Mouse (Mus musculus) midbrain, embryonic 16.5 days (tissue): ENCODE data around the gene Tex48. TPM values are rescaled to one million over a fixed set of nuclear protein-coding genes. Genes with fewer than 3 reads are reported as not detected.

ENCODE experiments used
- ATAC-seq: fragments of 200-750 bp; cut with Nextera tagmentation; 2 replicates; pipeline ENCODE4 v1.8.0; 2017; ENCODE audit warnings: moderate TSS enrichment
- H3K27ac ChIP-seq: fragments of 300-500 bp; sonication (generic); 2 replicates; pipeline ENCODE4 v1.5.1; 2014; ENCODE audit warnings: mild to moderate bottlenecking, low read length, mixed read lengths
- H3K27me3 ChIP-seq: fragments of 300-500 bp; sonication (generic); 2 replicates; pipeline ENCODE4 v1.6.1; 2014; ENCODE audit warnings: low read depth, low read length, mixed read lengths; ENCODE audit not compliant: control insufficient read depth, insufficient read depth
- H3K36me3 ChIP-seq: fragments of 300-500 bp; sonication (generic); 2 replicates; pipeline ENCODE4 v1.6.1; 2014; ENCODE audit warnings: mild to moderate bottlenecking, low read length, moderate library complexity, mixed read lengths; ENCODE audit not compliant: control insufficient read depth, insufficient read depth
- H3K4me1 ChIP-seq: fragments of 300-500 bp; sonication (generic); 2 replicates; pipeline ENCODE4 v1.6.1; 2014; ENCODE audit warnings: mild to moderate bottlenecking, low read length, mixed read lengths; ENCODE audit not compliant: control insufficient read depth, insufficient read depth
- H3K4me2 ChIP-seq: fragments of 300-500 bp; sonication (generic); 2 replicates; pipeline ENCODE4 v1.6.1; 2014; ENCODE audit warnings: mild to moderate bottlenecking, low read length, mixed read lengths
- H3K4me3 ChIP-seq: fragments of 300-500 bp; sonication (generic); 2 replicates; pipeline ENCODE4 v1.5.1; 2014; ENCODE audit warnings: low read depth, mild to moderate bottlenecking, low read length, moderate library complexity, mixed read lengths
- H3K9ac ChIP-seq: fragments of 300-500 bp; sonication (generic); 2 replicates; pipeline ENCODE4 v1.6.1; 2014; ENCODE audit warnings: low read depth, low read length, mixed read lengths
- H3K9me3 ChIP-seq: fragments of 300-500 bp; sonication (generic); replicated peaks from 2 replicates; pipeline ENCODE4 v1.6.1; 2014; ENCODE audit warnings: mild to moderate bottlenecking, low read length, mixed read lengths; ENCODE audit not compliant: control insufficient read depth, poor library complexity, severe bottlenecking
- WGBS: fragments of 180-500 bp; shearing (Covaris S2); extraction: QIAGEN DNeasy Blood & Tissue Kit; methylation state at CpG from one replicate; pipeline ENCODE4 v1.1.7; 2014; 5-methylcytosine and 5-hydroxymethylcytosine counted together
- polyA plus RNA-seq: library from polyadenylated mRNA; unstranded; fragments of >200 nt; fragmentation: Nextera tagmentation; extraction: Ambion mirVana; gene quantifications from 2 replicates; pipeline ENCODE4 v1.2.1, GENCODE M21; 2015

The Tex48 gene
- polyA plus RNA-seq, 1 experiment from 2014 or later: not detected

DNA sequence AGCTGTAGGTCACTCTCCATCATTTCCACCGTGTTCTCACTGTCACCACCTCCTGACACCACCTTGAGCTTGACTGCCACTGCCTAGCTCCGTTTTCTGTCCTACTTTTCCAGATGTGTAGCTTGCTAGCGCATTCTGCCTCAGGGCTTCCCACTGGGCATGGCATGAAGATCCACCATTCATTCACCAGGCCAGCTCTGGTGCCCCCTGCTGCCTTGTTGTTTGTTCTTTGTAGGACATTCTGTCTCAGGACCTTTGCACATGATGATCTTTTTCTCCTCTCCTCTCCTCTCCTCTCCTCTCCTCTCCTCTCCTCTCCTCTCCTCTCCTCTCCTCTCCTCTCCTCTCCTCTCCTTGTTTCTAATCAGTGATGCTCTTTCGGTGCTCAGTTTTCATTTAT is 59.5 kb downstream of the Tex48 start:
- no peaks in the 10 kb centered on the region for H3K27me3 ChIP-seq
- WGBS: 84% methylated on average over 4 of the region's 4 CpGs
- ATAC-seq: no peak
- H3K9me3 ChIP-seq: no peaks in the 10 kb centered on the region
- H3K36me3 ChIP-seq: no peaks in the 10 kb centered on the region
- H3K4me1 ChIP-seq: peaks cover 6% of the 10 kb centered on the region; the same call in 1 of the 2 replicates
- H3K27ac ChIP-seq: no peak overlapping the region
- no peak overlapping the region for H3K4me2 ChIP-seq
- no peak overlapping the region for H3K9ac ChIP-seq
- H3K4me3 ChIP-seq: no peak overlapping the region

DNA sequence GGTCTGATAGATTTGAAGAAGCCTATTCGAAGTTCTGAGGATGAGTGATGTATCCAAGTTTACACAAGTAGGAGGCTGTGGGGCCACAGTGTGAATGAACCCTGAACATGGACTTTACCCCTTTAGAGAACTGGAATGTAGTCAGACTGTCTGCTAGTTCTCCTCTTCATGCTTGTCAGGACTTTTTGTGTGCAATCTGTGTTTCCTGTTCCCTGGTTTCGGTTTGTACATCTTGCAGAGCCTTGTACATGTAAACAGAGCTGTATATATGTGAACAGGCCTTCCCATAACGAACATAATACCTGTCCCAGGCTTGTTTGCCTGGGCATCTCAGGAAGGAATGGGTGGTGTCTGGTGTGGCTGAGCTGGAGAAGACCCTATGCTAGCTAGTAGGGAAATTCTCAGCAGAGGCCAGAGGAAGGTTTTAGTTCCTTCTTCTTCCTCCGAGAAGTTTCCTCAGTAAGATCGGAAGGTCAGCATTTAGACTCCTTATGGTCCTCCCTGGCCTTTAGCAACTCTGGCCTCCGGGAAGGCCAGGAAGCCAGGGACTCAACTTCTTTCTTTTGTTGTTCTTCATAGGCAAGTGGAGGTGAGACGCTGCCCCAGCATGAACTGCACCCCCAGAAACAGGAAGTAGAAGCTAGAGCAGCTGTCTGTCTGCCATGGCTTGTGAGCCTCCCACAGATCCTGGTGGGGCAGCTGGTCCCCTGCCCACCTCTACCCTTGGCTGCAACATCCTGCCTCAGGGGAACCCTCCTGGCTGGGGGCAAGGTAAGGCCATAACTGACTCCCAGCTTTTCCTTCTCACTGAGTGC is 60.2 kb downstream of the Tex48 start:
- H3K27me3 ChIP-seq: no peaks in the 10 kb centered on the region
- H3K4me2 ChIP-seq: no peak overlapping the region
- H3K27ac ChIP-seq: no peak overlapping the region
- WGBS: 84% methylated on average over 7 of the region's 7 CpGs
- no peak overlapping the region for H3K9ac ChIP-seq
- H3K4me1 ChIP-seq: peaks cover 7% of the 10 kb centered on the region; the same call in 1 of the 2 replicates
- no peak for ATAC-seq
- no peak overlapping the region for H3K4me3 ChIP-seq
- no peaks in the 10 kb centered on the region for H3K36me3 ChIP-seq
- H3K9me3 ChIP-seq: no peaks in the 10 kb centered on the region

DNA sequence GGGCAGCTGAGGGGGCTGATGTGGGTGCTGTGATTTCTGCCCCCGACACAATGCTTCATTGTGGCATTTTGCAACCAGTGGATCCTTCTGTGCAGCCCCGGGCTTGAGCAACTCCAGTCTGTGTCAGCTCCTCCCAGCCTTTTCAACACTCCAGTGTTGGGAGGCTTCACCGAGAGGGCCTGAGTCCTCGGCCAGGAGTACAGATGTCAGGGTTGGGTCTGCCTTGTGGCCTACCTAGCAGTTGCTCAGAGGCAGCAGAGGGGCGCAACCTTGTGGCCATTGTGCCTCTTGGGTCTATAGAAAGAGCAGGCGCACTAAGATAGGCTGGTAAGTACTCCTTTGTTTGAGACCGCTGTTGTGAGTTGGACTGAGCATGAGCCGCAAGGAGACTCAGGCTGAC is 62.1 kb downstream of the Tex48 start:
- Histone ChIP-seq H3K9me3 (no peaks in the 10 kb centered on the region), H3K27ac (no peak overlapping the region), H3K4me3 (no peak overlapping the region), H3K4me1 (peaks cover 7% of the 10 kb centered on the region; the same call in 1 of the 2 replicates), H3K4me2 (no peak overlapping the region), H3K9ac (no peak overlapping the region), H3K36me3 (no peaks in the 10 kb centered on the region), H3K27me3 (no peaks in the 10 kb centered on the region)
- no peak for ATAC-seq
- WGBS: 50% methylated on average over 8 of the region's 8 CpGs

DNA sequence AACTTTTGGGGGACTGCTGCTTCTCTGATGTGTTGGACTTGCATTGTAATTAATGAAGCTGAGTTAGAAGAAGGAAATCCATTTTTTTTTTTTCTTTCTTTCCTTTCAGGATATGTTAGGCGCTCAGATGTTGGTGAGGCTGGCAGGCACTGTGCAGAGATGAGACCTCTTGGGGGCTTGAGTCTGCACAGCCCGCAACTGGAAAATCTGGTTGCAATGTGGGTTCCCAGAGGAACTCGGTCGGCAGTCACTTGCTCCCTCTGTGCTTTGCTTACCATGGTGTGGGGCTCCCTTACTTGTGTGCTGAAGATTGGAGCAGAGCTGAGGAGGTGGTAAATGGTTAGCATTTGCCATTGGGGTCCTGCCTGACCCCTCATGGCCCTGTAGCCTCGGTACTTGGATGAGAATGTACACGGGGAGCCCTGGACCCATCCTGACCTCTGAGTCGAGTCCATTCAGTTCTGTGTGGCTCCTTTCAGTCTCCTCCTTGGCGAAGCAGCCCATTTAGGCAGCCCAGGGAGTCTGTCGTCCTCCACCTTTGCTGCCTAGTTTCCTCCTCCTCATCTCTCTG is 63.0 kb downstream of the Tex48 start:
- 0 out of 2 replicates have a peak, but pooled peaks have one; percentile 22 for ATAC-seq
- Histone ChIP-seq H3K36me3 (no peaks in the 10 kb centered on the region), H3K4me3 (peak overlapping the region; percentile 72), H3K27me3 (no peaks in the 10 kb centered on the region), H3K4me2 (peak overlapping the region; percentile 88), H3K9me3 (no peaks in the 10 kb centered on the region), H3K27ac (no peak overlapping the region), H3K9ac (peak overlapping the region; percentile 85), H3K4me1 (peaks cover 7% of the 10 kb centered on the region; the same call in 1 of the 2 replicates)
- 41% methylated on average over 9 of the region's 9 CpGs for WGBS

DNA sequence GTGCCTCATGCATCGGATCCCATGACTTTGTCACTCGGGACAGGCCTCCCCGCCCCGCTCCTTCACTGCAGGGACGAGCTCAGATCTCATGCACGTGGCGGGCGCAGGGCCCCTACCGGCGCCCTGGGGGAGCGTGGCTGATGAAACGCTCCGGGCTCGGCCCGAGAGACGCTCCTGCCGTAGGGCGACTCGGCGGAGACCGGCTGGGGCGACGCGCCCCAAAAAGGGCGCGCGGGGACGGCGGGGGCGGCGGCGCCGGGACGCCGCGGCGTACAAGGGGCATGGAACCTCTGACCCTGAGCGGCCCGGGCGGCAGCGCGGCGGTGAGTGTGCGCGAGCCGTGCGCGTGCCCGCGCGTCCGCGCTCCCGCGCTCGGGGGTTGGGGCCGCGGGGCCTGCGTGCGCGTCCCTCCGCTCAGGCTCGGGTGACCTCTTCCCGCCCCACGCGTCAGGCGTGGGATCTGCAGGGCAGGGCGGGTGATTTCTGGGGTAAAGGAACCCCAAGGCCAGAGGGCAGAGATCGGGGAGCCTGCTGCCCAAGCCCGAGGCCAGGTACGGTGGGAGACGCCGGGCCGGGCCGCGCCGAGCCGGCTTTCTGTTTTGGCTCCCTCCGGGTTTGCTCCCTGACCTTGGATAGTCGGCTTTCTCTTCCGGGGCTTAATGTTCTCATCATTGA is 63.7 kb downstream of the Tex48 start, which contains the start of gene Tmem268:
TSS of gene Tmem268 (plus strand) at position 375 of the 675 bp plus-strand sequence.
- peak within 1 kb of the TSS; percentile 85 for H3K9ac ChIP-seq
- peak within 1 kb of the TSS; percentile 88 for H3K4me2 ChIP-seq
- WGBS: under 1% methylated on average over 81 of the region's 81 CpGs
- peaks cover 7% of the 10 kb centered on the region; the same call in 1 of the 2 replicates for H3K4me1 ChIP-seq
- H3K27me3 ChIP-seq: no peaks in the 10 kb centered on the region
- no peak within 1 kb of the TSS for H3K27ac ChIP-seq
- no peaks in the 10 kb centered on the region for H3K36me3 ChIP-seq
- peak; percentile 75 for ATAC-seq
- H3K9me3 ChIP-seq: no peaks in the 10 kb centered on the region
- peak within 1 kb of the TSS; percentile 72 for H3K4me3 ChIP-seq

DNA sequence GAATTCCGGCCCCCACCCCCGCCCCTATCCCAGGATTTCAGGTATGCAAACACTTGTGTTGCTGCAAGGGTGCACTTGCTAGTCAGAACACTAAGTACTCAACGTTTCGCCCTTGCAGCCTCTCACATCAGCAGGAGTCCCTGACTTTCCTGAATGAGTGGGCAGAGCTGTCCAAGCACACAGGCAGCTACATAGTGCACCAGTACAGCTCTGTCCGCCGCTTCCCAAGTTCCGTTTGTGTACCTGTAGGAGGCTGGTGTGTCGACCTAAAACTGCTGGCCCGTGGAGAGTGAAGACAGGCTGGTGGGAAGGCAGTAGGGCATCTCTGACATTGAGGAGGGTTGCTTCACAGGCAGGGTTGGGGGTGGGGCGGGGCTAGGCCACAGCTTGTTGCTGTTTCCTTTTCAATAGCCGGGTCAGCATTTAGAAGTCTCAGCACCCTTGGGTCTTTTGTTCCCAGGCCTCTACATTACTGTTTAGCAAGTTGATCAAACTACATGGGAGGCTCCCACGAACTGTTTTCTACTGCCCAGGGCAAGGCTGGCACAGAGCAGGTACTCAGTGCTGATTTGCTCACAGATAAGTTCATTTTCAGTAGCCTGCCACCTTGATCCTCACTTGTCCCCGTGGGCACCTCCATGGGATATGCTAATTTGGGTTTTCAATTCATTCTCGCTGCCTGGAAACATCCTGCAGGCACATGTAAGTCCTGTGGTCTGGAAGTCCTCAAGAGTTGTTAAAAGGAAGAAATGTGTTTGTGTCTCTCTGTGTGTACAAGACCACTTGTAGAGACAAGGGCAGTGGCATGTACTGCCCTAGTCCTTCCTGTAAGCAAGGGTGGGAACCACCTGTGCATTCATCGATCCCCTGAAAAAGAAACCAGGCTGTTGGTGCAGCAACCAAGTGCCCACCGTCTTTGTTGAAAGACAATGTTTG is 64.8 kb downstream of the Tex48 start:
- Histone ChIP-seq H3K4me1 (peaks cover 7% of the 10 kb centered on the region; the same call in 1 of the 2 replicates), H3K27me3 (no peaks in the 10 kb centered on the region), H3K27ac (no peak overlapping the region), H3K36me3 (no peaks in the 10 kb centered on the region), H3K9ac (no peak overlapping the region), H3K9me3 (no peaks in the 10 kb centered on the region), H3K4me3 (no peak overlapping the region), H3K4me2 (no peak overlapping the region)
- WGBS: 22% methylated on average over 16 of the region's 16 CpGs
- ATAC-seq: 0 out of 2 replicates have a peak, but pooled peaks have one; percentile 1

Other genes starting within 250 kb of the Tex48 start
- 5.3 and 6.0 TPM in 2 replicates for gene Akna, start 219.1 kb downstream of the Tex48 start, polyA plus RNA-seq
- 4.5 and 4.9 TPM in 2 replicates for gene Whrn, start 126.4 kb downstream of the Tex48 start, polyA plus RNA-seq
- 414 and 443 TPM in 2 replicates for gene Atp6v1g1, start 77.7 kb downstream of the Tex48 start, polyA plus RNA-seq
- 3.8 and 4.5 TPM in 2 replicates for gene Tmem268, start 63.6 kb downstream of the Tex48 start, polyA plus RNA-seq
- gene Gm11213, start 17.2 kb downstream of the Tex48 start, polyA plus RNA-seq: not detected in 2 replicates
- gene Gm11214, start 41.0 kb upstream of the Tex48 start, polyA plus RNA-seq: not detected in 2 replicates
- not detected in 2 replicates for gene Tnfsf15, start 122.7 kb upstream of the Tex48 start, polyA plus RNA-seq
- not detected in 2 replicates for gene Tnfsf8, start 238.9 kb upstream of the Tex48 start, polyA plus RNA-seq